Mouse (Mus musculus): ENCODE data around the gene Sec1. TPM values are rescaled to one million over a fixed set of nuclear protein-coding genes. Genes with fewer than 3 reads are reported as not detected.

The Sec1 gene
- total and polyA plus RNA-seq, 3 experiments, result 0.02 TPM; not detected in 2

- Histone ChIP-seq H3K4me3 (ENCODE audit: low read depth, low read length) (no peak overlapping the region), H3K36me3 (replicated peaks) (peaks cover 80% of the 10 kb centered on the region), H3K9me3 (replicated peaks) (no peaks in the 10 kb centered on the region), H3K27me3 (ENCODE audit: insufficient read depth, low read length) (no peaks in the 10 kb centered on the region), H3K4me1 (ENCODE audit: insufficient read depth, low read depth, low read length) (peaks cover 77% of the 10 kb centered on the region)
- DNase-seq (ENCODE audit: low spot score) (no peak), ATAC-seq (ENCODE audit: extremely low read depth, insufficient number of reproducible peaks, low FRiP score, poor library complexity, severe bottlenecking) (no peak)
- TF ChIP-seq GATA2 (IDR thresholded peaks at IDR 0.05; ENCODE audit: borderline replicate concordance, low read depth, low read length), result no peak
- TF ChIP-seq CTCF (IDR thresholded peaks at IDR 0.05; ENCODE audit: low read depth, low read length), result no peak
- TF ChIP-seq TAL1 (conservative IDR thresholded peaks at IDR 0.05; ENCODE audit: low read depth, low read length), result no peak
- no peak for TF ChIP-seq GATA1 (IDR thresholded peaks at IDR 0.05; ENCODE audit: borderline replicate concordance, low read length)
- TF ChIP-seq POLR2AphosphoS5 (IDR thresholded peaks at IDR 0.05; ENCODE audit: insufficient replicate concordance, low read depth, low read length), result no peak
Measured at GRCm38 (mm10) chr7:45712022-45712757, 18.0 kb upstream of the Sec1 start.

- peaks cover 75% of the 10 kb centered on the region for H3K4me1 ChIP-seq (ENCODE audit: insufficient read depth, low read depth, low read length)
- ATAC-seq (ENCODE audit: extremely low read depth, insufficient number of reproducible peaks, low FRiP score, poor library complexity, severe bottlenecking), result no peak
- TF ChIP-seq GATA2 (IDR thresholded peaks at IDR 0.05; ENCODE audit: borderline replicate concordance, low read depth, low read length) (no peak), GATA1 (IDR thresholded peaks at IDR 0.05; ENCODE audit: borderline replicate concordance, low read length) (no peak), POLR2AphosphoS5 (IDR thresholded peaks at IDR 0.05; ENCODE audit: insufficient replicate concordance, low read depth, low read length) (no peak), CTCF (IDR thresholded peaks at IDR 0.05; ENCODE audit: low read depth, low read length) (no peak), TAL1 (conservative IDR thresholded peaks at IDR 0.05; ENCODE audit: low read depth, low read length) (no peak)
Measured at GRCm38 (mm10) chr7:45711316-45712021, 17.3 kb upstream of the Sec1 start.

GRCm38 (mm10) chr7:45710477-45711191 lies 16.4 kb upstream of the Sec1 start:
- DNase-seq (ENCODE audit: low spot score), result no peak
- H3K27me3 ChIP-seq (ENCODE audit: insufficient read depth, low read length), result no peaks in the 10 kb centered on the region
- H3K4me1 ChIP-seq (ENCODE audit: insufficient read depth, low read depth, low read length), result peaks cover 74% of the 10 kb centered on the region
- TF ChIP-seq CTCF (IDR thresholded peaks at IDR 0.05; ENCODE audit: low read depth, low read length), result no peak
- H3K9me3 ChIP-seq (replicated peaks), result no peaks in the 10 kb centered on the region
- ATAC-seq (ENCODE audit: extremely low read depth, insufficient number of reproducible peaks, low FRiP score, poor library complexity, severe bottlenecking), result no peak
- peaks cover 69% of the 10 kb centered on the region for H3K36me3 ChIP-seq (replicated peaks)
- no peak overlapping the region for H3K4me3 ChIP-seq (ENCODE audit: low read depth, low read length)

More at GRCm38 (mm10) chr7:45711316-45712021, 17.3 kb upstream of the Sec1 start:
- DNase-seq (ENCODE audit: low spot score), result no peak
- Histone ChIP-seq H3K9me3 (replicated peaks) (no peaks in the 10 kb centered on the region), H3K27me3 (ENCODE audit: insufficient read depth, low read length) (no peaks in the 10 kb centered on the region), H3K4me3 (ENCODE audit: low read depth, low read length) (no peak overlapping the region), H3K36me3 (replicated peaks) (peaks cover 77% of the 10 kb centered on the region)

GRCm38 (mm10) chr7:45709677-45710355 lies 15.6 kb upstream of the Sec1 start:
- H3K9me3 ChIP-seq (replicated peaks), result no peaks in the 10 kb centered on the region
- H3K4me1 ChIP-seq (ENCODE audit: insufficient read depth, low read depth, low read length), result peaks cover 76% of the 10 kb centered on the region
- ATAC-seq (ENCODE audit: extremely low read depth, insufficient number of reproducible peaks, low FRiP score, poor library complexity, severe bottlenecking), result no peak
- peaks cover 66% of the 10 kb centered on the region for H3K36me3 ChIP-seq (replicated peaks)
- H3K27me3 ChIP-seq (ENCODE audit: insufficient read depth, low read length), result no peaks in the 10 kb centered on the region
- H3K4me3 ChIP-seq (ENCODE audit: low read depth, low read length), result peak overlapping the region; percentile 22; the same call in 1 of the 2 replicates
- TF ChIP-seq CTCF (IDR thresholded peaks at IDR 0.05; ENCODE audit: low read depth, low read length), result no peak
- TF ChIP-seq TAL1 (conservative IDR thresholded peaks at IDR 0.05; ENCODE audit: low read depth, low read length), result no peak
- TF ChIP-seq GATA2 (IDR thresholded peaks at IDR 0.05; ENCODE audit: borderline replicate concordance, low read depth, low read length), result no peak
- no peak for TF ChIP-seq GATA1 (IDR thresholded peaks at IDR 0.05; ENCODE audit: borderline replicate concordance, low read length)
- TF ChIP-seq POLR2AphosphoS5 (IDR thresholded peaks at IDR 0.05; ENCODE audit: insufficient replicate concordance, low read depth, low read length), result peak; percentile 12; the same call in 1 of the 2 replicates
- DNase-seq (ENCODE audit: low spot score), result no peak

- no peak for DNase-seq (ENCODE audit: low spot score)
- H3K4me1 ChIP-seq (ENCODE audit: insufficient read depth, low read depth, low read length), result peaks cover 74% of the 10 kb centered on the region
Measured at GRCm38 (mm10) chr7:45709036-45709435, 14.8 kb upstream of the Sec1 start.

More at GRCm38 (mm10) chr7:45709036-45709435, 14.8 kb upstream of the Sec1 start:
- Histone ChIP-seq H3K4me3 (ENCODE audit: low read depth, low read length) (no peak overlapping the region; the same call in 1 of the 2 replicates), H3K9me3 (replicated peaks) (no peaks in the 10 kb centered on the region), H3K36me3 (replicated peaks) (peaks cover 60% of the 10 kb centered on the region), H3K27me3 (ENCODE audit: insufficient read depth, low read length) (no peaks in the 10 kb centered on the region)
- no peak for ATAC-seq (ENCODE audit: extremely low read depth, insufficient number of reproducible peaks, low FRiP score, poor library complexity, severe bottlenecking)
- no peak for TF ChIP-seq GATA1 (IDR thresholded peaks at IDR 0.05; ENCODE audit: borderline replicate concordance, low read length)
- no peak for TF ChIP-seq GATA2 (IDR thresholded peaks at IDR 0.05; ENCODE audit: borderline replicate concordance, low read depth, low read length)
- TF ChIP-seq CTCF (IDR thresholded peaks at IDR 0.05; ENCODE audit: low read depth, low read length), result no peak
- TF ChIP-seq POLR2AphosphoS5 (IDR thresholded peaks at IDR 0.05; ENCODE audit: insufficient replicate concordance, low read depth, low read length), result no peak; the same call in 1 of the 2 replicates
- no peak for TF ChIP-seq TAL1 (conservative IDR thresholded peaks at IDR 0.05; ENCODE audit: low read depth, low read length)
